Mouse (Mus musculus) limb, embryonic 15.5 days (tissue): ENCODE data around the gene Pitpna. TPM values are rescaled to one million over a fixed set of nuclear protein-coding genes. Genes with fewer than 3 reads are reported as not detected.

Experiments
- ATAC-seq: fragments of 200-750 bp; cut with Nextera tagmentation; 2 replicates; pipeline ENCODE4 v1.8.0; 2017; ENCODE audit warnings: low read depth, moderate TSS enrichment; ENCODE audit not compliant: insufficient number of reproducible peaks, low FRiP score, low TSS enrichment
- H3K27ac ChIP-seq: fragments of 300-500 bp; sonication (generic); 2 replicates; pipeline ENCODE4 v1.5.1; 2015; ENCODE audit warnings: moderate library complexity, mild to moderate bottlenecking, inconsistent platforms
- H3K27me3 ChIP-seq: fragments of 300-500 bp; sonication (generic); 2 replicates; pipeline ENCODE4 v1.6.1; 2015; ENCODE audit warnings: inconsistent platforms
- H3K36me3 ChIP-seq: fragments of 300-500 bp; sonication (generic); 2 replicates; pipeline ENCODE4 v1.6.1; 2015; ENCODE audit warnings: inconsistent platforms
- H3K4me1 ChIP-seq: fragments of 300-500 bp; sonication (generic); 2 replicates; pipeline ENCODE4 v1.6.1; 2015; ENCODE audit warnings: inconsistent platforms
- H3K4me2 ChIP-seq: fragments of 300-500 bp; sonication (generic); 2 replicates; pipeline ENCODE4 v1.6.1; 2015; ENCODE audit warnings: mild to moderate bottlenecking, inconsistent platforms
- H3K4me3 ChIP-seq: fragments of 300-500 bp; sonication (generic); 2 replicates; pipeline ENCODE4 v1.5.1; 2015; ENCODE audit warnings: mild to moderate bottlenecking, inconsistent platforms
- H3K9ac ChIP-seq: fragments of 300-500 bp; sonication (generic); 2 replicates; pipeline ENCODE4 v1.6.1; 2015; ENCODE audit warnings: inconsistent platforms
- H3K9me3 ChIP-seq: fragments of 300-500 bp; sonication (generic); 2 replicates; pipeline ENCODE4 v1.6.1; 2016; ENCODE audit warnings: inconsistent platforms
- WGBS: fragments of 180-500 bp; shearing (Covaris S2); methylation state at CpG from one replicate; pipeline ENCODE4 v1.1.7; 2015; 5-methylcytosine and 5-hydroxymethylcytosine counted together
- polyA plus RNA-seq: library from polyadenylated mRNA; unstranded; fragments of >200 nt; fragmentation: Nextera tagmentation; extraction: Ambion mirVana; gene quantifications from 2 replicates; pipeline ENCODE4 v1.2.1, GENCODE M21; 2015

Pitpna gene
- 61.4 and 65.4 TPM in 2 replicates for polyA plus RNA-seq

- Histone ChIP-seq H3K9ac (peak within 1 kb of the TSS; percentile 97), H3K4me2 (peak within 1 kb of the TSS; percentile 88), H3K27me3 (no peaks in the 10 kb centered on the region), H3K36me3 (peaks cover 14% of the 10 kb centered on the region), H3K4me3 (peak within 1 kb of the TSS; percentile 94), H3K27ac (peak within 1 kb of the TSS; percentile 83), H3K9me3 (no peaks in the 10 kb centered on the region), H3K4me1 (peaks cover 17% of the 10 kb centered on the region)
- WGBS, result 5% methylated on average over 49 of the region's 49 CpGs
- ATAC-seq, result peak; percentile 91
Observed at GRCm38 (mm10) chr11:75587493-75588284, at the start of gene Pitpna. Gene Pitpna, plus strand, starts transcription at chr11:75588097.

GRCm38 (mm10) chr11:75538184-75538969, 49.5 kb upstream of the Pitpna start:
- Histone ChIP-seq H3K36me3 (no peaks in the 10 kb centered on the region), H3K4me1 (peaks cover 15% of the 10 kb centered on the region; the same call in 1 of the 2 replicates), H3K9me3 (no peaks in the 10 kb centered on the region), H3K9ac (no peak overlapping the region), H3K4me3 (no peak overlapping the region), H3K27ac (peak overlapping the region; percentile 18; the same call in 1 of the 2 replicates), H3K27me3 (no peaks in the 10 kb centered on the region), H3K4me2 (no peak overlapping the region)
- no peak for ATAC-seq
- WGBS, result 71% methylated on average over 9 of the region's 9 CpGs

GRCm38 (mm10) chr11:75538970-75539299, 49.0 kb upstream of the Pitpna start:
- no peaks in the 10 kb centered on the region for H3K36me3 ChIP-seq
- no peak overlapping the region for H3K27ac ChIP-seq
- H3K4me3 ChIP-seq, result no peak overlapping the region
- no peak overlapping the region for H3K9ac ChIP-seq
- H3K4me2 ChIP-seq, result no peak overlapping the region
- no peak for ATAC-seq
- no peaks in the 10 kb centered on the region for H3K9me3 ChIP-seq
- H3K27me3 ChIP-seq, result no peaks in the 10 kb centered on the region
- WGBS, result 86% methylated on average over 13 of the region's 13 CpGs
- H3K4me1 ChIP-seq, result peaks cover 15% of the 10 kb centered on the region; the same call in 1 of the 2 replicates

GRCm38 (mm10) chr11:75540209-75540608, 47.7 kb upstream of the Pitpna start:
- no peaks in the 10 kb centered on the region for H3K9me3 ChIP-seq
- H3K4me1 ChIP-seq, result peaks cover 15% of the 10 kb centered on the region; the same call in 1 of the 2 replicates
- H3K27ac ChIP-seq, result no peak overlapping the region
- 68% methylated on average over 8 of the region's 8 CpGs for WGBS
- ATAC-seq, result no peak
- no peak overlapping the region for H3K4me3 ChIP-seq
- H3K27me3 ChIP-seq, result no peaks in the 10 kb centered on the region
- H3K4me2 ChIP-seq, result no peak overlapping the region
- H3K9ac ChIP-seq, result no peak overlapping the region
- no peaks in the 10 kb centered on the region for H3K36me3 ChIP-seq

- no peaks in the 10 kb centered on the region for H3K9me3 ChIP-seq
- H3K9ac ChIP-seq, result no peak overlapping the region
- H3K4me2 ChIP-seq, result no peak overlapping the region
- WGBS, result 76% methylated on average over 19 of the region's 19 CpGs
- peaks cover 15% of the 10 kb centered on the region; the same call in 1 of the 2 replicates for H3K4me1 ChIP-seq
- ATAC-seq, result no peak
- no peak overlapping the region for H3K27ac ChIP-seq
- no peaks in the 10 kb centered on the region for H3K27me3 ChIP-seq
- no peaks in the 10 kb centered on the region for H3K36me3 ChIP-seq
- no peak overlapping the region for H3K4me3 ChIP-seq
Observed at GRCm38 (mm10) chr11:75540710-75541581, 47.0 kb upstream of the Pitpna start.

GRCm38 (mm10) chr11:75544713-75545112, 43.2 kb upstream of the Pitpna start:
- Histone ChIP-seq H3K9ac (no peak overlapping the region), H3K4me1 (0 out of 2 replicates have a peak, but pooled peaks cover 2% of the 10 kb centered on the region), H3K9me3 (no peaks in the 10 kb centered on the region), H3K27ac (no peak overlapping the region), H3K4me3 (no peak overlapping the region), H3K27me3 (no peaks in the 10 kb centered on the region), H3K36me3 (no peaks in the 10 kb centered on the region), H3K4me2 (no peak overlapping the region)
- WGBS, result 81% methylated on average over 9 of the region's 9 CpGs
- no peak for ATAC-seq

- Histone ChIP-seq H3K4me2 (no peak overlapping the region), H3K4me1 (peaks cover 12% of the 10 kb centered on the region), H3K27ac (no peak overlapping the region), H3K9ac (no peak overlapping the region), H3K36me3 (no peaks in the 10 kb centered on the region), H3K4me3 (no peak overlapping the region), H3K9me3 (no peaks in the 10 kb centered on the region), H3K27me3 (no peaks in the 10 kb centered on the region)
- no peak for ATAC-seq
- WGBS, result 64% methylated on average over 4 of the region's 4 CpGs
Observed at GRCm38 (mm10) chr11:75546057-75546456, 41.8 kb upstream of the Pitpna start.

- WGBS, result 35% methylated on average over 5 of the region's 5 CpGs
Observed at GRCm38 (mm10) chr11:75549658-75550111, 38.2 kb upstream of the Pitpna start.

GRCm38 (mm10) chr11:75550200-75550946, 37.5 kb upstream of the Pitpna start:
- Histone ChIP-seq H3K4me3 (no peak overlapping the region), H3K9me3 (no peaks in the 10 kb centered on the region), H3K27me3 (no peaks in the 10 kb centered on the region), H3K4me2 (no peak overlapping the region), H3K9ac (no peak overlapping the region), H3K27ac (no peak overlapping the region), H3K4me1 (peaks cover 33% of the 10 kb centered on the region), H3K36me3 (no peaks in the 10 kb centered on the region)
- no peak for ATAC-seq
- WGBS, result 66% methylated on average over 12 of the region's 12 CpGs

More at GRCm38 (mm10) chr11:75549658-75550111, 38.2 kb upstream of the Pitpna start:
- no peaks in the 10 kb centered on the region for H3K36me3 ChIP-seq
- peaks cover 33% of the 10 kb centered on the region for H3K4me1 ChIP-seq
- no peaks in the 10 kb centered on the region for H3K27me3 ChIP-seq
- H3K4me2 ChIP-seq, result no peak overlapping the region
- H3K9ac ChIP-seq, result no peak overlapping the region
- no peak overlapping the region for H3K27ac ChIP-seq
- no peaks in the 10 kb centered on the region for H3K9me3 ChIP-seq
- H3K4me3 ChIP-seq, result no peak overlapping the region
- no peak for ATAC-seq

- Histone ChIP-seq H3K9me3 (no peaks in the 10 kb centered on the region), H3K27ac (peak overlapping the region; percentile 79), H3K4me2 (no peak overlapping the region), H3K36me3 (no peaks in the 10 kb centered on the region), H3K27me3 (no peaks in the 10 kb centered on the region), H3K4me1 (peaks cover 33% of the 10 kb centered on the region), H3K4me3 (no peak overlapping the region), H3K9ac (no peak overlapping the region)
- no peak for ATAC-seq
- 89% methylated on average over 5 of the region's 5 CpGs for WGBS
Observed at GRCm38 (mm10) chr11:75551321-75551720, 36.6 kb upstream of the Pitpna start.
